Mouse (Mus musculus): ENCODE data around the gene Leo1. TPM values are rescaled to one million over a fixed set of nuclear protein-coding genes. Genes with fewer than 3 reads are reported as not detected.
"Not testable (repeated sequence)": the region's sequence is repeated elsewhere in the genome, so short reads cannot be mapped to it uniquely, and the experiment has no call there.

Gene Leo1
- polyA plus RNA-seq, 2 experiments: 8.2 to 10.8 TPM

- no peak for TF ChIP-seq EP300 (IDR thresholded peaks at IDR 0.05; ENCODE audit: low read depth)
- no peak for TF ChIP-seq CTCF (IDR thresholded peaks at IDR 0.05; ENCODE audit: low read depth)
- no peak for ATAC-seq (ENCODE audit: insufficient read depth)
These were observed 43.9 kb downstream of the Leo1 start for GRCm38 (mm10) chr9:75485231-75485630.

DNA sequence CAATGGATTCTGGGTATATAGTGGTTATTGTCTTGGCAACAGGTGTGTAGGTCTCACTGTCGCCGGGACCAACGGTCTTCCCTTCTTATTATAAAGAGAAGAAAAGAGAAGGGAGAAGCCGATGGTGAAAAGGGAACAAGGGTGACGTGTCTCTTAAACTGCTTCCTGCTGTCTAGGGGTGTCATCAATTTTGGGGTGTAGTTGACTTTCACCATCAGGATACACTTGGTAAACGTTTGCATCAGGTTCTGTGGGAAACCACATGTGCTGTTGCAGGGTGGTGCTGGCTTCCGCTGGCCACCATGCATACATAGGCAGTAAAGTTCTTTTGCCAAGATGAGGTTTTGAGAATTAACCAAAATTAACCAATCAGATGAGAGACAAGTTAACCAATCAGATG, 46.9 kb downstream of the Leo1 start:
- H3K4me1 ChIP-seq (replicated peaks; ENCODE audit: control insufficient read depth in 2 of 2, insufficient read depth in 2 of 2, low read length in 1 of 2); H3K9ac ChIP-seq (replicated peaks); H3K27ac ChIP-seq; DNase-seq (ENCODE audit: low read depth in 3 of 3, low spot score in 3 of 3); H3K27me3 ChIP-seq (ENCODE audit: control insufficient read depth, insufficient read depth, low read length); H3K36me3 ChIP-seq (replicated peaks; ENCODE audit: control insufficient read depth, insufficient read depth, low read depth); H3K4me3 ChIP-seq (ENCODE audit: insufficient read depth in 1 of 2, low read depth in 2 of 2, low read length in 2 of 2); H3K9me3 ChIP-seq (ENCODE audit: control insufficient read depth, low read length); H3K4me2 ChIP-seq (ENCODE audit: low read depth); ATAC-seq (ENCODE audit: insufficient read depth): not testable (repeated sequence)
- WGBS (ENCODE audit: insufficient replicate concordance): 78% methylated on average over 7 of the region's 7 CpGs

More at GRCm38 (mm10) chr9:75485231-75485630, 43.9 kb downstream of the Leo1 start:
- no peaks in the 10 kb centered on the region for H3K36me3 ChIP-seq (replicated peaks; ENCODE audit: control insufficient read depth, insufficient read depth, low read depth)
- no peak overlapping the region for H3K4me2 ChIP-seq (ENCODE audit: low read depth)
- H3K9ac ChIP-seq (replicated peaks): no peak overlapping the region
- no peaks in the 10 kb centered on the region for H3K9me3 ChIP-seq (ENCODE audit: control insufficient read depth, low read length)
- H3K4me1 ChIP-seq (replicated peaks; ENCODE audit: control insufficient read depth in 2 of 2, insufficient read depth in 2 of 2, low read length in 1 of 2): no peaks in the 10 kb centered on the region
- 74% methylated on average over 6 of the region's 6 CpGs for WGBS (ENCODE audit: insufficient replicate concordance)
- no peak for DNase-seq (ENCODE audit: low read depth in 3 of 3, low spot score in 3 of 3)
- no peak overlapping the region for H3K27ac ChIP-seq
- no peak overlapping the region for H3K4me3 ChIP-seq (ENCODE audit: insufficient read depth in 1 of 2, low read depth in 2 of 2, low read length in 2 of 2)
- H3K27me3 ChIP-seq (ENCODE audit: control insufficient read depth, insufficient read depth, low read length): no peaks in the 10 kb centered on the region

DNA sequence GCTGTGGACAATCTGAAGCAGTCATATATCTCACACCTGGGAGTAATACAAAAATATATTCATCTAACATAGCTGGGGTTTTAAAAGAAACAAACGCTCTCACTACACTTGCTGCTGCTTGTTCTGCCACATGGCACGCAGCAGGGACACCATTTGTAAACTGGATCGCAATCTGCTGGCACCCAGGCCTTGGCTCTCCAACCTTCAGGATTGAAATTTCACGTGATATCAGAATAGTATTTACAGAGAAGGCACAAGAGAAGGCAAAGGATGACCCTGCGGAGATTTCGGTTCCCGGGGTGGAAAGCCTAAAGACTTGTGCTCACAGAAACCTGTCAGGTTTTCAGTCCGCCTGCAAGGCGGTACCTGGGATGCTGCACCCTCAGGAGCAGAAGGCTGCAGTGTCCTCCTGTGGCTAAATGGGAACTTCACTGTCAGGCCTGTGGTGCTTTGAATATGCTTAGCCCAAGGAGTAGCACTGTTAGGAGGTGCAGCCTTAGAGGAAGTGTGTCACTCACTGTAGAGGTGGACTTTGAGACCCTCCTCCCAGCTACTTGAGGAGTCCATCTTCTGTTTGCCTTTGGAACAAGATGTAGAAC, 53.2 kb downstream of the Leo1 start:
- no peak overlapping the region for H3K27ac ChIP-seq
- no peak overlapping the region for H3K4me3 ChIP-seq (ENCODE audit: insufficient read depth in 1 of 2, low read depth in 2 of 2, low read length in 2 of 2)
- TF ChIP-seq CTCF (IDR thresholded peaks at IDR 0.05; ENCODE audit: low read depth) (no peak), EP300 (IDR thresholded peaks at IDR 0.05; ENCODE audit: low read depth) (no peak)
- H3K36me3 ChIP-seq (replicated peaks; ENCODE audit: control insufficient read depth, insufficient read depth, low read depth): no peaks in the 10 kb centered on the region; the same call in 1 of the 2 replicates
- WGBS (ENCODE audit: insufficient replicate concordance): 74% methylated on average over 9 of the region's 9 CpGs
- no peak for ATAC-seq (ENCODE audit: insufficient read depth)
- no peaks in the 10 kb centered on the region for H3K27me3 ChIP-seq (ENCODE audit: control insufficient read depth, insufficient read depth, low read length)
- no peak for DNase-seq (ENCODE audit: low read depth in 3 of 3, low spot score in 3 of 3)
- H3K4me2 ChIP-seq (ENCODE audit: low read depth): no peak overlapping the region
- no peaks in the 10 kb centered on the region for H3K4me1 ChIP-seq (replicated peaks; ENCODE audit: control insufficient read depth in 2 of 2, insufficient read depth in 2 of 2, low read length in 1 of 2)
- H3K9ac ChIP-seq (replicated peaks): no peak overlapping the region
- H3K9me3 ChIP-seq (ENCODE audit: control insufficient read depth, low read length): no peaks in the 10 kb centered on the region

GRCm38 (mm10) chr9:75495945-75496344, 54.6 kb downstream of the Leo1 start:
- no peak for ATAC-seq (ENCODE audit: insufficient read depth)
- no peaks in the 10 kb centered on the region for H3K27me3 ChIP-seq (ENCODE audit: control insufficient read depth, insufficient read depth, low read length)
- no peak overlapping the region for H3K4me2 ChIP-seq (ENCODE audit: low read depth)
- DNase-seq (ENCODE audit: low read depth in 3 of 3, low spot score in 3 of 3): no peak
- H3K27ac ChIP-seq: no peak overlapping the region
- TF ChIP-seq CTCF (IDR thresholded peaks at IDR 0.05; ENCODE audit: low read depth): no peak
- no peak overlapping the region for H3K4me3 ChIP-seq (ENCODE audit: insufficient read depth in 1 of 2, low read depth in 2 of 2, low read length in 2 of 2)
- H3K9ac ChIP-seq (replicated peaks): no peak overlapping the region
- H3K9me3 ChIP-seq (ENCODE audit: control insufficient read depth, low read length): no peaks in the 10 kb centered on the region
- 79% methylated on average over 10 of the region's 10 CpGs for WGBS (ENCODE audit: insufficient replicate concordance)
- H3K36me3 ChIP-seq (replicated peaks; ENCODE audit: control insufficient read depth, insufficient read depth, low read depth): no peaks in the 10 kb centered on the region; the same call in 1 of the 2 replicates
- H3K4me1 ChIP-seq (replicated peaks; ENCODE audit: control insufficient read depth in 2 of 2, insufficient read depth in 2 of 2, low read length in 1 of 2): no peaks in the 10 kb centered on the region

DNA sequence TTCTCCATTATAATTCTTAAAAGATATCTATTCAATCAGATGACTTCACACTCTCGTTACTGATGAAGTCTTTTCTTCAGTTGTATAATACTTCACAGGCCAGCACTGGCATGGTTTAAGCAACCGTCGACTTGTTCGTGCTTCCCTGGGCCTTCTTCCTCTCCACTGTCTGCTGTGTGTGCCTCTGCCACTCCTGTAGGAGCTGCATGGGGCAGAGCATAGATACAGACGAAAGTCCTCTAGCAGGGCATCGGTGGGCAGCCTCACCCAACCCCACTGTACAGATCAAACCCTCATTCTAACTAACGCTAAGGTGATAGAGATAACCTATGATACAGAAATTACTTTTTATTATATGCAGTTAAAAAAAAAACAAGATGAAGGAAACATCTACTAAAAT, 57.2 kb downstream of the Leo1 start:
- no peaks in the 10 kb centered on the region for H3K27me3 ChIP-seq (ENCODE audit: control insufficient read depth, insufficient read depth, low read length)
- H3K27ac ChIP-seq: no peak overlapping the region
- H3K4me2 ChIP-seq (ENCODE audit: low read depth): no peak overlapping the region
- TF ChIP-seq CTCF (IDR thresholded peaks at IDR 0.05; ENCODE audit: low read depth) (no peak), EP300 (IDR thresholded peaks at IDR 0.05; ENCODE audit: low read depth) (no peak)
- DNase-seq (ENCODE audit: low read depth in 3 of 3, low spot score in 3 of 3): no peak
- no peak for ATAC-seq (ENCODE audit: insufficient read depth)
- no peak overlapping the region for H3K4me3 ChIP-seq (ENCODE audit: insufficient read depth in 1 of 2, low read depth in 2 of 2, low read length in 2 of 2)
- no peaks in the 10 kb centered on the region for H3K4me1 ChIP-seq (replicated peaks; ENCODE audit: control insufficient read depth in 2 of 2, insufficient read depth in 2 of 2, low read length in 1 of 2)
- H3K36me3 ChIP-seq (replicated peaks; ENCODE audit: control insufficient read depth, insufficient read depth, low read depth): no peaks in the 10 kb centered on the region; the same call in 1 of the 2 replicates
- no peak overlapping the region for H3K9ac ChIP-seq (replicated peaks)
- 82% methylated on average over 7 of the region's 7 CpGs for WGBS (ENCODE audit: insufficient replicate concordance)
- H3K9me3 ChIP-seq (ENCODE audit: control insufficient read depth, low read length): no peaks in the 10 kb centered on the region

Measured in liver, embryonic 14.5 days (tissue).